Mouse (Mus musculus) MEL (cell line): ENCODE measurements at regions not wholly inside any gene's neighbourhood (a gene's known extent, or its start where the extent isn't known, plus 50 kb on each side); places are given as distances from the start of the nearest gene placed in this dataset.

Source experiments
- DNase-seq: peaks from one replicate; pipeline ENCODE4 v3.0.0; 2011; ENCODE audit warnings: low read depth, low spot score
- H3K27ac ChIP-seq: 2 replicates; pipeline ENCODE4 v1.5.1; 2012; ENCODE audit warnings: low read depth, mild to moderate bottlenecking, control low read depth, low read length, moderate library complexity; ENCODE audit not compliant: control insufficient read depth
- H3K27me3 ChIP-seq, 2 experiments: fragments of 150-350 bp in 1 of 2; sonication (generic) in 1 of 2; 2 replicates each; pipeline ENCODE4 v1.6.1; 2012; ENCODE audit warnings: low read length in 2 of 2, mild to moderate bottlenecking in 2 of 2, improper control_type of control experiment in 1 of 2, moderate library complexity in 1 of 2; ENCODE audit not compliant: insufficient read depth in 2 of 2, control insufficient read depth in 1 of 2
- H3K36me3 ChIP-seq, 2 experiments: 2 replicates each; pipeline ENCODE4 v1.6.1; 2012 to 2014; ENCODE audit warnings: low read length in 2 of 2, improper control_type of control experiment in 1 of 2, inconsistent platforms in 1 of 2, mild to moderate bottlenecking in 1 of 2; ENCODE audit not compliant: insufficient read depth in 2 of 2, control insufficient read depth in 1 of 2
- H3K4me1 ChIP-seq, 2 experiments: fragments of 150-350 bp in 1 of 2; sonication (generic) in 1 of 2; 2 replicates each; pipeline ENCODE4 v1.6.1; 2012; ENCODE audit warnings: low read length in 2 of 2, improper control_type of control experiment in 1 of 2, mild to moderate bottlenecking in 1 of 2; ENCODE audit not compliant: insufficient read depth in 2 of 2, control insufficient read depth in 1 of 2
- H3K4me3 ChIP-seq, 2 experiments: fragments of 150-350 bp in 1 of 2; sonication (generic) in 1 of 2; 2 replicates each; pipeline ENCODE4 v1.5.1; 2012; ENCODE audit warnings: low read depth in 2 of 2, low read length in 2 of 2, mild to moderate bottlenecking in 2 of 2, moderate library complexity in 2 of 2, control low read depth in 1 of 2, improper control_type of control experiment in 1 of 2; ENCODE audit not compliant: control insufficient read depth in 1 of 2, insufficient read depth in 1 of 2
- H3K79me2 ChIP-seq: 2 replicates; pipeline ENCODE4 v1.6.1; 2012; ENCODE audit warnings: mild to moderate bottlenecking, low read length, moderate library complexity; ENCODE audit not compliant: control insufficient read depth, poor library complexity, insufficient read depth
- H3K9ac ChIP-seq: 2 replicates; pipeline ENCODE4 v1.6.1; 2012; ENCODE audit warnings: low read depth, mild to moderate bottlenecking, control low read depth, low read length, moderate library complexity; ENCODE audit not compliant: control insufficient read depth, poor library complexity, severe bottlenecking
- H3K9me3 ChIP-seq: fragments of 150-350 bp; sonication (generic); replicated peaks from 2 replicates; pipeline ENCODE4 v1.6.1; 2012; ENCODE audit warnings: mild to moderate bottlenecking, low read length, improper control_type of control experiment, moderate library complexity; ENCODE audit not compliant: insufficient read depth
- CHD2 ChIP-seq: IDR thresholded peaks from 2 replicates; pipeline ENCODE4 v1.6.1; 2011; ENCODE audit warnings: low read length, improper control_type of control experiment
- E2F4 ChIP-seq: IDR thresholded peaks from 2 replicates; pipeline ENCODE4 v1.6.1; 2011; ENCODE audit warnings: low read depth, low read length, improper control_type of control experiment, borderline replicate concordance
- JUND ChIP-seq: IDR thresholded peaks from 2 replicates; pipeline ENCODE4 v1.6.1; 2011; ENCODE audit warnings: low read depth, mild to moderate bottlenecking, improper control_type of control experiment, low read length
- MAFK ChIP-seq: IDR thresholded peaks from 2 replicates; pipeline ENCODE4 v1.6.1; 2011; ENCODE audit warnings: low read depth, mild to moderate bottlenecking, low read length, improper control_type of control experiment, borderline replicate concordance
- MAZ ChIP-seq: IDR thresholded peaks from 2 replicates; pipeline ENCODE4 v1.6.1; 2012; ENCODE audit warnings: low read depth, mild to moderate bottlenecking, inconsistent platforms, low read length, improper control_type of control experiment
- MEF2A ChIP-seq: IDR thresholded peaks from 2 replicates; pipeline ENCODE4 v1.6.1; 2014; ENCODE audit warnings: low read depth, mild to moderate bottlenecking, inconsistent platforms, low read length, improper control_type of control experiment; ENCODE audit not compliant: poor library complexity, insufficient replicate concordance, severe bottlenecking; ENCODE audit errors: extremely low read depth
- NELFE ChIP-seq: IDR thresholded peaks from 2 replicates; pipeline ENCODE4 v1.6.1; 2011; ENCODE audit warnings: low read depth, low read length, improper control_type of control experiment
- SMC3 ChIP-seq: IDR thresholded peaks from 2 replicates; pipeline ENCODE4 v1.6.1; 2011; ENCODE audit warnings: low read depth, low read length, improper control_type of control experiment
- TBP ChIP-seq: IDR thresholded peaks from 2 replicates; pipeline ENCODE4 v1.8.0; 2011; ENCODE audit warnings: low read depth, low read length, improper control_type of control experiment
- ZC3H11A ChIP-seq: IDR thresholded peaks from 2 replicates; pipeline ENCODE4 v1.6.1; 2012; ENCODE audit warnings: low read depth, mild to moderate bottlenecking, inconsistent platforms, low read length, improper control_type of control experiment
- ZMIZ1 ChIP-seq: IDR thresholded peaks from 2 replicates; pipeline ENCODE4 v1.6.1; 2012; ENCODE audit warnings: low read depth, mild to moderate bottlenecking, inconsistent platforms, low read length, improper control_type of control experiment, moderate library complexity

- Histone ChIP-seq H3K79me2 (no peaks in the 10 kb centered on the region), H3K9ac (no peak overlapping the region), H3K27me3 (no peaks in the 10 kb centered on the region), H3K27ac (no peak overlapping the region), H3K36me3 (no peaks in the 10 kb centered on the region), H3K4me3 (no peak overlapping the region), H3K9me3 (no peaks in the 10 kb centered on the region), H3K4me1 (no peaks in the 10 kb centered on the region)
- no peak for TF ChIP-seq NELFE
- no peak for TF ChIP-seq E2F4
- TF ChIP-seq MAZ = no peak
- TF ChIP-seq MEF2A = no peak
- no peak for TF ChIP-seq SMC3
- no peak for TF ChIP-seq JUND
- TF ChIP-seq MAFK = no peak
- TF ChIP-seq TBP = no peak
- TF ChIP-seq CHD2 = no peak
- TF ChIP-seq ZMIZ1 = no peak
- TF ChIP-seq ZC3H11A = no peak
- DNase-seq = no peak
These were observed 92.5 kb upstream of the Kcnd2 start for GRCm38 (mm10) chr6:21122852-21123251.
